Mouse (Mus musculus) stomach, postnatal 0 days (tissue): ENCODE measurements around the gene Cdt1.

Experiments used
- CTCF ChIP-seq: IDR thresholded peaks from 2 replicates; pipeline ENCODE4 v1.5.1; 2016; ENCODE audit warnings: antibody characterized with exemption, low read depth, mild to moderate bottlenecking, moderate library complexity
- EP300 ChIP-seq: optimal IDR thresholded peaks from 2 replicates; pipeline ENCODE3; 2016; ENCODE audit warnings: antibody characterized with exemption

DNA sequence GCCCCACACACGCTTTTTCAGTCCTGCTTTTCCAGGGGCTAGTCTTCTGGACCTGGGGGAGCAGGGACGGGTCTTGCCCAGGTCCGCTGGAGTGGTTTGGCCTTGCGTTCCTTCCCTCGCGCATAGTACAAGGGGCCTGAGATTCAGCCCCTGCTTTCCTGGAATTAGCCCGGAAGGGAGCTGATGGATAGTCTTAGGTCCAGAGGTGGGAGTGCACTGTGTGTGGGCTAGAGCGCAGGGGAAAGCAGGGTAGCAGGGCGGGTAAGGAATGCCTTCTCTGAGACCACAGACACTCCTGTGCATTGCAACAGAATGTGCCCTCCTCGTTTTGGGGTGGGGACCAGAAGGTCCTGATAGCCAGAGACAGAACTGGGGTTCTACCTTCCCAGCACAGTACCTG lies 9.3 kb downstream of the Cdt1 start:
- TF ChIP-seq CTCF (no peak), EP300 (no peak)
